Mouse (Mus musculus): ENCODE measurements at regions not wholly inside any gene's neighbourhood (a gene's known extent, or its start where the extent isn't known, plus 50 kb on each side); places are given as distances from the start of the nearest gene placed in this dataset.

- DNase-seq (ENCODE audit: low spot score): no peak
These were observed 570.0 kb upstream of the Auts2 start for GRCm38 (mm10) chr5:133113183-133113582.

DNA sequence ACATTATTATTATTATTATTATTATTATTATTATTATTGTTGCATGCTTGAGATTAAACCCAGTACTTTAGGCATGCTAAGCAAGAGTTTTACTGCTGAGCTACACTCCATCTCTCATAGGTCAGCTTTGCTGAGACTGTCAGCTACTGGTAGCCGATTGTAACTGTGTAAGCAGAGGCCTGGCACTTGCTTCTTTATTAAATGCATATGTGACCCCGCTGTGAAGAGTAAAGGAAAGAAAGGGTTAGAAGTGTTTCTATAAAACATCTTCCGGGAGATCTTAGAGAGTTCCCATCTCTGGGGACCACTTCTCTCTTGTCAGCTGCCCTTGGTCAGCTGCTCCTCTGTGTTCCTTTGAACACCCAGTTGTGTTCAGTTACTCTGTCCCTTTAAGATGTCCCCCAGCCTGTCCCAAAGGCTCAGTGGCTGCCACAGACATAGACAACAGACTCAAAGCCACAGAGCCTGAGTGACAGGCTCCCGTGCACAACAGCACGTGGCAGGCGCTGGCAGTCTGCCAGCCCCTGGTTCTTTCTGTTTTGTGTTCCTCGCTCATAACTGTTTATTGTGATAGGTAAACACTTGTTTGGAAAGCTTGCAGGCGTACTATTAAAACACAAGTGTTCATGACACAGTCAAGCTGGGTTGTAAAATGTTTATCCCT lies 563.7 kb upstream of the Auts2 start:
- peak; percentile 1 for DNase-seq (ENCODE audit: low spot score)

GRCm38 (mm10) chr5:133096340-133096739 lies 553.2 kb upstream of the Auts2 start:
- no peak for DNase-seq (ENCODE audit: low spot score)

- DNase-seq (ENCODE audit: low spot score): no peak
These were observed 541.7 kb upstream of the Auts2 start for GRCm38 (mm10) chr5:133084859-133085258.

DNA sequence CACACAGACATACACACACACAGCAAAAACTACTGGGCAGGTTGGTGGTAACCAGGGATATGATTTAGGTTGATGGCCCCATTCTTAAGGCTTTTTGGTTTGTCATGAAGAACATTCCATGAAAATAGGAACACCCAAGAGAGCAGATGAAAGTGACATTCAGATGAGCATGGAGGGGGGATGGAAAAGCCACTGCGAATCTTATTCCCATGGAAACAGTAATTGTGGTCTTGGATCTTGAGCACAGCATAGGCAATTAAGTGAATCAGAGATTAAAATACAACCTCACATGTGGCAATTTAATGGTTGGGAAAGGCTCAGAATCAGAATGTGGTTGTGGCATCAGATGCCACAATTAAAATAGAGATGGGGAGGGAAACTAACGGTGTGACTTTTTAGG lies 537.6 kb upstream of the Auts2 start:
- no peak for DNase-seq (ENCODE audit: low spot score)

- no peak for DNase-seq (ENCODE audit: low spot score)
These were observed 535.8 kb upstream of the Auts2 start for GRCm38 (mm10) chr5:133078916-133079315.

- DNase-seq (ENCODE audit: low spot score): no peak
These were observed 535.2 kb upstream of the Auts2 start for GRCm38 (mm10) chr5:133078390-133078789.

- no peak for DNase-seq (ENCODE audit: low spot score)
These were observed 530.2 kb upstream of the Auts2 start for GRCm38 (mm10) chr5:133073317-133073716.

GRCm38 (mm10) chr5:133070141-133070540 lies 527.0 kb upstream of the Auts2 start:
- DNase-seq (ENCODE audit: low spot score): no peak

- DNase-seq (ENCODE audit: low spot score): no peak
These were observed 519.3 kb upstream of the Auts2 start for GRCm38 (mm10) chr5:133062481-133062880.

GRCm38 (mm10) chr5:133047456-133047855 lies 504.3 kb upstream of the Auts2 start:
- no peak for DNase-seq (ENCODE audit: low spot score)

- DNase-seq (ENCODE audit: low spot score): no peak
These were observed 502.5 kb upstream of the Auts2 start for GRCm38 (mm10) chr5:133045637-133046036.

DNA sequence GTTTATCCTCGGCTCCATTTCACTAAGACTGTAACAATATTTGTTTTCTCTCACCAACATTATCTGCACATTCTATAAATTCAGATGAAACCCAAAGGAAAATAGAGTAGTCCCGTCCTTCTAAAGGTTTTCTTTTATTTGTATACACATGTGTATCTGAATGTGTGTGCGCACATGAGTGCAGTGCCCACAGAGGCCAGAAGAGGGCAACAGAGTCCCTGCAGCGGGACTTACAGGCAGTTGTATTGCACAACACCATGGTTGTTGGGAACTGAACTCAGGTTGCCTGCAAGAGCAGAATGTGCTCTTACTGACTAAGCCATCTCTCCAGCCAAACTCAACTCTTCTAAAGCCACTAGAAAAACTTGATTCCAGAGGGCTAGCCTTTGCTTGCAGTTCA lies 484.4 kb upstream of the Auts2 start:
- DNase-seq (ENCODE audit: low spot score): no peak

DNA sequence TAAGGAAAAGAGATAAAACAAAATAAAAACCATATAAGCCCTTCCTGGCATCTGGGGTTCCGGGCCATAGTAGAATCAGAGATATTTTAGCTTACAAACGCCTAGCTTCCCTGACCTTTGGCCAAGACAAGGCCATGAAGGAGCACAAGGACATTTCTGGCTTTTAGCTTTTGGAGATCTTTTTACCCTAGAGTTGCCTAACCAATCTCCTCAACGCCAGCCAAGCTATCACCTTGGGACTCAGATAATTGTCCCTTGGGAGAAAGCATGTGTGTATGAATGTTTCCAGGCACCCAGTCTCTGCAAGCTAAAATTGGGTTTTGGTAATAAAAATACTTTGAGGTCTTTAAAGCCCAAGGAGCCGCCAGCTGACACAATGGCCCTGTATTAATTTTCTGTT lies 482.0 kb upstream of the Auts2 start:
- DNase-seq (ENCODE audit: low spot score): no peak

DNA sequence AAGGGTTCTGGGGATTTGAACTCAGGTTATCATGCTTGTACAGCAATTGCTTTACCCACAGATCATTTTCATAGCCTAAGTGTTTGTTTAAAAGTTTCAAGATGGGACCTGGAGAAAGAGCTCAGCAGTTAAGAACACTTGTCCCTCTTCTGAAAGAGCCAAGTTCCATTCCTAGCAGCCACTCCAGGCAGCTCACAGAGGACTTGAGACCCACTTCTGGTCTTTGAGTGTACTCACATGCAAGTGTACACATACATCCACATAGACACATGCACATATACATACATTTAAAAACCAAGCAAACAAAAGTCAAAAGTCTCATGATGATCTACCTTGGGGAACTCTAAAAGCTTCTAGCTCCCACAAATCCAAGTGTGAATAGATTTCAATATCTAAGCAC lies 477.7 kb upstream of the Auts2 start:
- DNase-seq (ENCODE audit: low spot score): no peak

DNA sequence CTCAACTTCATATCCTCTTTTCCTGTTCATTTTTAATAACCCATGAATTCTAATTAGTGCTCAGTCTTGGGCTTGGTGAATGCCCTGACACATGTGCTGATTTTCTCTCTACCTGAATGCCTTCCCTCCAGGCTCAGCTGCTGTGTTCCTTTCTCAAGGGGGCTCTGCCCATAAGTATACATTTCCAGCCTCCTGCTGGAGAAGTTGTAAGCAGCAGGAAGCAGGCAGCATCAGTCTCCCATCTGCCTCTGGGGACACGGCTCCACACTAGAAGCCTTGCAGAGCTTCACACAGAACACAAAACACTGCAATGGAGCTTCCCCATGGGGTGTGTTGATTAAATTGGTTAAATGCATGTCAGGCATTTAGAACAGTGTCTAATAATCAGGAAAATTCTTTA lies 477.0 kb upstream of the Auts2 start:
- no peak for DNase-seq (ENCODE audit: low spot score)

- DNase-seq (ENCODE audit: low spot score): peak; percentile 80
These were observed 467.8 kb upstream of the Auts2 start for GRCm38 (mm10) chr5:133010624-133011575.

DNA sequence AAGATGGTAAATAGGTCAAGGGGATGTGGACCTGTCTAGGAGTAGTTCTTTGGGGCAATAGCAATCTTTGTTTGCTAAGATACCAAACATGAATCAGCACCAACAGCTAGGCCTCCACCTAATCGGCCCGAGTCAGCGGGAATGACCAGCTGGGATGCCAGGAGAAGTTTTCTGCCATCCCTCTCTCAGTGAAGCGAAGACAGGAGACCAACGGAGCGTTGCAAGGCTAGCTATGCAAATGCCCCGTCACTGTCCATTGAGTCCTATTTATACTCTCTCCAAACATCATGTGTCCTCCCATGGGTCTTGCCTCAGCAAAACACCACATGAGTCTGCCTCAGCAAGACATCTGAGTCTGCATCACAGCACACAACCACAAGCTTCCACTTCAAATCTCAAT lies 439.7 kb upstream of the Auts2 start:
- DNase-seq (ENCODE audit: low spot score): no peak

DNA sequence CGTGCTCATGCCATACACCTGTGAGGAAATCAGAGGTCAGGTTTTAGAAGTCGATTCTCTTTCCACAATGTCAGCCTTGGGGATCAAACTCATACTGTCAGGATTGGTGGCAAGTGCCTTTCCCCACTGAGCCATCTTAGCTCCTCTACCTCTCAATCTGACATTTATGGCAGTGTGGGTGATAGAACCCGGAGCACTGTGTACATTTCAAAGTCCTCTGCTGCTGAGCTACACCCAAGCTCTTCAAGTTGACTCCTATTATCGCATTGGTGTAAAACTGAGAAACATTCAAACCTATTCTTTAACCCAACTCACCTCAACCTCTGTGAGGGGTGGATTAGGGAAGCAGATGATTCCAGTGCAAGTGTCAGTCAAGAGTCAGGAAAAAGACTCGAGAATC lies 435.9 kb upstream of the Auts2 start:
- DNase-seq (ENCODE audit: low spot score): no peak

GRCm38 (mm10) chr5:132975303-132975932 lies 432.3 kb upstream of the Auts2 start:
- no peak for DNase-seq (ENCODE audit: low spot score)

GRCm38 (mm10) chr5:132974876-132975275 lies 431.7 kb upstream of the Auts2 start:
- DNase-seq (ENCODE audit: low spot score): no peak

- DNase-seq (ENCODE audit: low spot score): no peak
These were observed 427.9 kb upstream of the Auts2 start for GRCm38 (mm10) chr5:132971046-132971445.

- DNase-seq (ENCODE audit: low spot score): no peak
These were observed 426.2 kb upstream of the Auts2 start for GRCm38 (mm10) chr5:132969376-132969775.

Measured in heart, adult 8-10 months (tissue).